Mouse (Mus musculus): Measurements from ENCODE around the gene Ppih. TPM values are rescaled to one million over a fixed set of nuclear protein-coding genes. Genes with fewer than 3 reads are reported as not detected.

Gene Ppih
- polyA plus RNA-seq, 1 experiment from 2014 or later = 88.6 TPM

DNA sequence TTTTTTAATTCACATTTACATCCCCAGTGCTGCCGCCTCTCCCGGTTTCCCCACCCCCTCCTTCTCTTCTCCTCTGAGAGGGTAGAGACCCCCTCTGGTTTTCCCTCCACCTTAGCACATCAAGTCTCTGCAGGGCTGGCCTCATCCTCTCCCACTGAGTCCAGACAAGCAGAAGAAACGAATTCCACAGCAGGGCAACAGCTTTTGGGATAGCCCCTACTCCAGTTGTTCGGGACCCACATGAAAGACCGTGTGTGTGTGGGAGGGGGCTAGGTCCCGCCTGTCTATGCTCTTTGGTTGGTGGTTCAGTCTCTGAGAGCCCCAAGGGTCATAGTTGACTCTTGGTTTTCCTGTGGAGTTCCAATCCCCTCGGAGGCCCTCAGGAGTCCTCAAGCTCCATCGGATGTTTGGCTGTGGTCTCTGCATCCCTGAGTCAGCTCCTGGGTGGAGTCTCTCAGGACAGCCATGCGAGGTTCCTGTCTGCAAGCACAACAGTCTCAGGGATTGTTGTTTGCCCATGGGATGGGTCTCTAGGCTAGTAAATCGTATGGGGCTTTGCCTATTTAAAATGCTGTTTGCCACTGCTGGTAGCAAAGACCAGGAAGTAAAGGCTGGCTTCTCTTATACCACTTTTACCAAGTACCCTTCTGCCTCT lies 677 bp upstream of the Ppih start:
- Histone ChIP-seq H3K4me3 (ENCODE audit: low read length) (peak overlapping the region; percentile 82), H3K4me2 (replicated peaks; ENCODE audit: low read depth, low read length) (peak overlapping the region; percentile 98), H3K27ac (ENCODE audit: low read length) (peak overlapping the region; percentile 67), H3K9ac (replicated peaks; ENCODE audit: low read length) (peak overlapping the region; percentile 64), H3K4me1 (ENCODE audit: insufficient read depth, low read length) (peaks cover 13% of the 10 kb centered on the region), H3K9me3 (ENCODE audit: low read length) (no peaks in the 10 kb centered on the region), H3K36me3 (ENCODE audit: insufficient read depth, low read length) (peaks cover 24% of the 10 kb centered on the region), H3K27me3 (ENCODE audit: insufficient read depth, low read length) (no peaks in the 10 kb centered on the region)
- ATAC-seq (ENCODE audit: low FRiP score, low TSS enrichment) = peak; percentile 69
- WGBS = 23% methylated on average over 10 of the region's 10 CpGs

DNA sequence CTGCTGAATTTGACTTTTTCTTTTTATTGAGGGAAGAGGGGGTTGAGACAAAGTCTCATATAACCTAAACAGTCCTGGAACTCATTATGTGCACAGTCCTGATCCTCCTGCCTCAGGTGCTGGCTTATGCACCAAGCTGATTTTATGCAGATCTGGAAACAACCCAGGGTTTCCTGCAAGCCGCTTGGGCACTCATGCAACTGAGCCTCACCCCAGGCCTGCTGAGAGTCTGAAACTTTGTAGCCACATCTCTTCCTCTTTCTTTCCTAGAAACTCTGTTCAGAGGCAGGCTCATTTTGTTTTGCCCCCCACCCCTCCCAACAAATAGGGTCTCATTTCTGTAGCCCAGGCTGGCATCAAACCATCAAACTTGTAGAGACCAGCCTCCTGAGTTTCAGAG lies 6.6 kb downstream of the Ppih start:
- Histone ChIP-seq H3K4me3 (ENCODE audit: low read length) (no peak overlapping the region), H3K4me1 (ENCODE audit: insufficient read depth, low read length) (no peaks in the 10 kb centered on the region), H3K9ac (replicated peaks; ENCODE audit: low read length) (no peak overlapping the region), H3K36me3 (ENCODE audit: insufficient read depth, low read length) (peaks cover 72% of the 10 kb centered on the region), H3K27me3 (ENCODE audit: insufficient read depth, low read length) (no peaks in the 10 kb centered on the region), H3K9me3 (ENCODE audit: low read length) (no peaks in the 10 kb centered on the region), H3K4me2 (replicated peaks; ENCODE audit: low read depth, low read length) (no peak overlapping the region), H3K27ac (ENCODE audit: low read length) (no peak overlapping the region)
- WGBS = 97% methylated on average over 1 of the region's 1 CpGs
- ATAC-seq (ENCODE audit: low FRiP score, low TSS enrichment) = no peak

DNA sequence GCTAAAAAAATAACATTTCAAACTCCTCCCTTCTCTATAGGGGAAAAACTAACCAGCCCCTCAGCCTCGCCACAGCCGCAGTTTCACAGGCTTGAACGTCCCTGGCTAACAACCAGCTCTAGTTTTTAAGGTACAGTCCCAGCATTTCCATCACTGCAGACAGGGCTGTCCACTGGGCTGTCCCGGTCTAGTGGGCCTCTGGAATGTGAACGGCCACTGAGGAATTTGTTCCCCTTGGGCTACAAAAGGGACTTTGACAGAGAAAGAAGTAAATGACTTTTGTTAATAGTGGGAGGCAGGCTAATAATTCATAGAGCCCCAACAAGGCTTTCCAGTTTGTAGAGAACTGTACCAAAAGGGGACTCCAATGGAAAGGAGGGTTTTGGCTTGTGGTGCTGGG lies 14.9 kb downstream of the Ppih start:
- 48% methylated on average over 5 of the region's 5 CpGs for WGBS
- ATAC-seq (ENCODE audit: low FRiP score, low TSS enrichment) = peak; percentile 94
- Histone ChIP-seq H3K9ac (replicated peaks; ENCODE audit: low read length) (no peak overlapping the region), H3K4me2 (replicated peaks; ENCODE audit: low read depth, low read length) (no peak overlapping the region), H3K27ac (ENCODE audit: low read length) (peak overlapping the region; percentile 68), H3K36me3 (ENCODE audit: insufficient read depth, low read length) (peaks cover 12% of the 10 kb centered on the region), H3K9me3 (ENCODE audit: low read length) (no peaks in the 10 kb centered on the region), H3K4me1 (ENCODE audit: insufficient read depth, low read length) (no peaks in the 10 kb centered on the region), H3K4me3 (ENCODE audit: low read length) (no peak overlapping the region), H3K27me3 (ENCODE audit: insufficient read depth, low read length) (no peaks in the 10 kb centered on the region)

DNA sequence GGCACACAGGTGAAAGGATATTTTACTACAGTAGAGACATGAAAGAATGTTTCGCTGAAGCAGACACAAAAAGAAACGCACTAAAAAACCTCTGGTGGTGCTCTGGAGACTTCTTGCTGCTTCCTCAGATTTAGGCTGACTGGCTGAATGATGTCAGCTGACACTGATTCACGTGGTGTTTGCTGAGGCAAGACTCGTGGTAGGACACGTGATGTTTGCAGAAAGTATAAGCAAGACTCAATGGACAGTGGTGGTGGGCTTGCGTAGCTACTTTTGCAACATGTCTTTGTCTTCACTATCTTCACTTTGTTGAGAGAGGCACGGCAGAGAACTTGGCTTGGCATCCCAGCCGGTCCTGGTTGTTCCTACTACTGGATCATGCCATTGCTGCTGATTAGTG lies 17.1 kb downstream of the Ppih start:
- Histone ChIP-seq H3K36me3 (ENCODE audit: insufficient read depth, low read length) (peaks cover 6% of the 10 kb centered on the region), H3K4me2 (replicated peaks; ENCODE audit: low read depth, low read length) (no peak overlapping the region), H3K27me3 (ENCODE audit: insufficient read depth, low read length) (no peaks in the 10 kb centered on the region), H3K4me3 (ENCODE audit: low read length) (no peak overlapping the region), H3K9me3 (ENCODE audit: low read length) (no peaks in the 10 kb centered on the region), H3K9ac (replicated peaks; ENCODE audit: low read length) (no peak overlapping the region), H3K27ac (ENCODE audit: low read length) (no peak overlapping the region), H3K4me1 (ENCODE audit: insufficient read depth, low read length) (no peaks in the 10 kb centered on the region)
- 90% methylated on average over 8 of the region's 8 CpGs for WGBS
- no peak for ATAC-seq (ENCODE audit: low FRiP score, low TSS enrichment)

DNA sequence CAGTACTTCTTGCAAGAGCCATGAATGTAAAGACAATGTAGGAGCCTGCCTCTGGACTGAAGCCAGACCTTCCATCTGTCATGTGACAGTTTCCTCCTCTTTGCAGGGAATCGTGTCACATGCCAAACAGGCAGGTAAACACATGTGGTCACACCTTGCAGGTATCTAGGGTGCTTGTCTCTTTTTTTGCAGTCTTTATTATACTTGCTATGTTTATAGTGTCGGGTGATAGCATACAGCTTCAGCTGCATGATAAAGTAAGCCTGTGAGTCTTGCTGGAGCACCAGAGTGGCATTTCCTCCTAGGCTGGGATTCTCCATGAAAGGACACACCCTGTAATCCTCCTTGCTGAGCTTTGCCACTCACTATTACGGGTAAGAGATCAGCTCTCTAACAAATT lies 18.6 kb downstream of the Ppih start:
- Histone ChIP-seq H3K36me3 (ENCODE audit: insufficient read depth, low read length) (no peaks in the 10 kb centered on the region), H3K9me3 (ENCODE audit: low read length) (no peaks in the 10 kb centered on the region), H3K4me2 (replicated peaks; ENCODE audit: low read depth, low read length) (no peak overlapping the region), H3K27me3 (ENCODE audit: insufficient read depth, low read length) (no peaks in the 10 kb centered on the region), H3K27ac (ENCODE audit: low read length) (no peak overlapping the region), H3K4me3 (ENCODE audit: low read length) (no peak overlapping the region), H3K4me1 (ENCODE audit: insufficient read depth, low read length) (no peaks in the 10 kb centered on the region), H3K9ac (replicated peaks; ENCODE audit: low read length) (no peak overlapping the region)
- WGBS = 90% methylated on average over 3 of the region's 3 CpGs
- no peak for ATAC-seq (ENCODE audit: low FRiP score, low TSS enrichment)

DNA sequence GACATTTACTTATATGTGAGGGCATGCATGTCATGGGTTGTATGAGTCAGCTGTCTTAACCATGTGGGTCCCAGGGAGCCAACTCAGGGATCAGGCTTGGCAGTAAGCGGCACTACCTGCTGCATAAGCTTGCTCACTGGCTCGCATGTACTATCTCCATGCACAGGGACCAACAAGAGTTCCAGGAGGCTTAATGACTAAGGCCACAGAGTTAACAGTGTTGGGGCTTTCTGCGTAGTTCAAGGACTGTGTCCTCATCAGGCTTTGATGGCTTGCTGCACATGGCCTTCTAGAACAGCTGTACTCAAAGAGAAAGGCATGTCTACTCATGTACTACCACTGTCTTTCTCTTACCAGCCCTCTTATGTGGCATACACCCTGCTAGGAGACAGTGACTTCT lies 19.6 kb downstream of the Ppih start:
- ATAC-seq (ENCODE audit: low FRiP score, low TSS enrichment) = no peak
- Histone ChIP-seq H3K4me3 (ENCODE audit: low read length) (no peak overlapping the region), H3K4me1 (ENCODE audit: insufficient read depth, low read length) (no peaks in the 10 kb centered on the region), H3K27ac (ENCODE audit: low read length) (no peak overlapping the region), H3K27me3 (ENCODE audit: insufficient read depth, low read length) (no peaks in the 10 kb centered on the region), H3K36me3 (ENCODE audit: insufficient read depth, low read length) (no peaks in the 10 kb centered on the region), H3K9ac (replicated peaks; ENCODE audit: low read length) (no peak overlapping the region), H3K9me3 (ENCODE audit: low read length) (no peaks in the 10 kb centered on the region), H3K4me2 (replicated peaks; ENCODE audit: low read depth, low read length) (no peak overlapping the region)
- 91% methylated on average over 3 of the region's 3 CpGs for WGBS

DNA sequence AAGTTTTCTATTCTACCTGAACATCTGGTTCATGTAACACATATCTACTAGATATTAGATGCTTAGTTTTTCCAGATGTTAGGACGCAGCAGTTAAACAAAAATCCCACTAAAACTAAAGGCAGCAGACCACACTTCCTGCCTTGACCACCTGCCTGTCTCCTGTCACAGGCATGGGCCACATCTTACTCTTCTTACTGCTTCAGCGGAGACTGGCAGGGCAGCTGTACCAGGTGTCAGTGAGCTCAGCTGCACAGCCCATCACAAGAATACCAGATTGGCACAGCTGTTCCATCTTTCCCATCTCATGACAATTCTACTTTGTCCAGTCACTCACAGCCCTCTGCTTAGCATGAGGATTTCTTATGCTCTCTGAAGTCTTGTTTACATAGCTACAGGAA lies 23.0 kb downstream of the Ppih start:
- Histone ChIP-seq H3K36me3 (ENCODE audit: insufficient read depth, low read length) (no peaks in the 10 kb centered on the region), H3K4me1 (ENCODE audit: insufficient read depth, low read length) (peaks cover 10% of the 10 kb centered on the region), H3K9ac (replicated peaks; ENCODE audit: low read length) (no peak overlapping the region), H3K27ac (ENCODE audit: low read length) (no peak overlapping the region), H3K9me3 (ENCODE audit: low read length) (no peaks in the 10 kb centered on the region), H3K27me3 (ENCODE audit: insufficient read depth, low read length) (no peaks in the 10 kb centered on the region), H3K4me2 (replicated peaks; ENCODE audit: low read depth, low read length) (no peak overlapping the region), H3K4me3 (ENCODE audit: low read length) (no peak overlapping the region)
- no peak for ATAC-seq (ENCODE audit: low FRiP score, low TSS enrichment)
- WGBS = 41% methylated on average over 2 of the region's 2 CpGs

DNA sequence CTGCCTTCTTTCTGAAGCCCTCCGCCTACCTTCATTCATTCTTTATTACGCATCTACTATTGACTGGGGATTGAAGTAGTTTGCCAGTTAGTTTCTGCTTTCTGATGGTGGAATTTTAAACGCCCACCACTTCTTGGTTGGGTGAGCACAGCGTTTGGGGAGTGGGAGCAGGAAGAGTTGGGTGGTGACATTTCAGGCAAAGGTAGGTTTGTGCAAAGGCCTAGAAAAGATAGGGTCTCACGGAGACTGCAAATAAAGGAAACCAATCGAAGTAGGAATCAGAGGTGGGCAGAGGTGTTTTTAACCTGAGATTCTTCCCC lies 25.3 kb downstream of the Ppih start:
- H3K27ac ChIP-seq (ENCODE audit: low read length) = peak overlapping the region; percentile 91
- no peaks in the 10 kb centered on the region for H3K27me3 ChIP-seq (ENCODE audit: insufficient read depth, low read length)
- 5% methylated on average over 6 of the region's 6 CpGs for WGBS
- H3K9ac ChIP-seq (replicated peaks; ENCODE audit: low read length) = peak overlapping the region; percentile 80
- peak overlapping the region; percentile 72 for H3K4me2 ChIP-seq (replicated peaks; ENCODE audit: low read depth, low read length)
- no peaks in the 10 kb centered on the region for H3K9me3 ChIP-seq (ENCODE audit: low read length)
- peaks cover 4% of the 10 kb centered on the region; the same call in 1 of the 2 replicates for H3K36me3 ChIP-seq (ENCODE audit: insufficient read depth, low read length)
- peak overlapping the region; percentile 99 for H3K4me3 ChIP-seq (ENCODE audit: low read length)
- peaks cover 24% of the 10 kb centered on the region for H3K4me1 ChIP-seq (ENCODE audit: insufficient read depth, low read length)
- ATAC-seq (ENCODE audit: low FRiP score, low TSS enrichment) = no peak

DNA sequence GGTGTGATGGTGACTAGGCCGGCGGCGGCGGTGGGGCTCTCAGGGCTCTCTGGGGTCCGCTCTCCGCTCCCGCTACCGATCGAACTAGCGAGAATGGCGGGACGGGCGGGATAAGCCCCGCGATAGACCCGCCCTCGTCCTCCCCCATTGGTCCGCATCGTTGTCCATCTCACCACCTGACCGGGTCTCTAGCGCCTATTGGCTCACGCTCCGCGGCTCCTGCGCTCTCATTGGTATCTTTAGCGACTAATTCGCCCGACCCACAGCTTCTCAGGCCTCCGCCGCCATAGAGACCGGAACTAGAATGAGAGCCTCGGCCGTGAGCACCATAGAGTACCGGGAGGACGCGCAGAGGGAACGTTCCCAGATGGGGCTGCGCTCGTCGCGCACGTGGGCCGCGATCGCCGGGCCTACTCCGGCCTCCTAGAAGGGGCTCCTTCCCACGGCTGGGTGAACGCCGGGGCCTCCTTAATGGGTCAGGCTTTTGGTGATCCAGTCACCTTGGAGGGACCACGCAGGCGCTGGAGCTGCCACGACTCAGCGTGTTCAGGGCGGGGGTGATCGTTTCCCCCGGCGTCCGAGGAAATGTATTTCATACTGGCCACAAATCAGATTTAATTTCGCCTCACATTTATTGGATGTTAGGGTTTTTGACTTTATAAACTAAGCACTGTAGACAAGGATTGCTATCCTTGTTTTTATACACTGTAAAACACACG lies 25.8 kb downstream of the Ppih start, which contains the start of gene Ybx1:
Ybx1 (minus strand) TSS at position 190 of the 719 bp plus-strand sequence.
- Histone ChIP-seq H3K36me3 (ENCODE audit: insufficient read depth, low read length) (peaks cover 4% of the 10 kb centered on the region; the same call in 1 of the 2 replicates), H3K27ac (ENCODE audit: low read length) (peak within 1 kb of the TSS; percentile 91), H3K9me3 (ENCODE audit: low read length) (no peaks in the 10 kb centered on the region), H3K4me1 (ENCODE audit: insufficient read depth, low read length) (peaks cover 27% of the 10 kb centered on the region), H3K27me3 (ENCODE audit: insufficient read depth, low read length) (no peaks in the 10 kb centered on the region), H3K9ac (replicated peaks; ENCODE audit: low read length) (peak within 1 kb of the TSS; percentile 94), H3K4me3 (ENCODE audit: low read length) (peak within 1 kb of the TSS; percentile 99), H3K4me2 (replicated peaks; ENCODE audit: low read depth, low read length) (peak within 1 kb of the TSS; percentile 87)
- WGBS = under 1% methylated on average over 51 of the region's 61 CpGs
- ATAC-seq (ENCODE audit: low FRiP score, low TSS enrichment) = peak; percentile 100

DNA sequence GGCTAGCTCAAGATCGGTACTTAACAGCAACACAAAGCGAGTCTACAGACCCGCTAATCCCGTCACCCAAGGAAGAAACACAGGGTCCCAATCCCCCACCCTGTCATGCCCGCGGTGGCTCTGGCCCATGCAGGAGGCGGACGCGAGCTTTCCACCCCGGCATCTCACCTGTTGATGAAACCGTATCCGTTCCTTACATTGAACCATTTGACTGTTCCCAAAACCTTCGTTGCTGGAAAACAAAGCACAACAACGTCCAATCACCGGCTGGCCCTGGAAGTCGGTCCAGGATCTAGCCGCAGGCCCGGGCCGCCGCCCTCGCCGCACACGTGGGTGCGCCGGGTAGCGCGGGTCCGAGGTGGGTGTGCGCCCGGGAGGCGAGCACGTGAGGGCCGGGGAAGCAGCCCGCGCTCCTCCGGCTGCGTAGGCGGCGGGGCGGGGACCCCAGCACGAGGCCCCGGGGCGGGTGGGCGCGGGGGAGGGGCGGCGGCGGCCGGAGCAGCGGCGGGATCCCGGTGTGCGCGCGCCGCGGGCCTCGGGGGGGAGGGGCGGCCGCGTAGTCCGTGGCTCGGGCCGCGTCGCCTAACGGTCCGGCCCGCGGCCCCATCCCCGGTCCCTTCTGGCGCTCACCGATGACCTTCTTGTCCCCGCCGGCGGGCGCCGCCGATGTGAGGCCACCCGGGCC lies 26.6 kb downstream of the Ppih start:
- WGBS = under 1% methylated on average over 62 of the region's 80 CpGs
- Histone ChIP-seq H3K27me3 (ENCODE audit: insufficient read depth, low read length) (no peaks in the 10 kb centered on the region), H3K4me2 (replicated peaks; ENCODE audit: low read depth, low read length) (peak overlapping the region; percentile 87), H3K4me3 (ENCODE audit: low read length) (peak overlapping the region; percentile 99), H3K36me3 (ENCODE audit: insufficient read depth, low read length) (peaks cover 4% of the 10 kb centered on the region; the same call in 1 of the 2 replicates), H3K9me3 (ENCODE audit: low read length) (no peaks in the 10 kb centered on the region), H3K9ac (replicated peaks; ENCODE audit: low read length) (peak overlapping the region; percentile 94), H3K27ac (ENCODE audit: low read length) (peak overlapping the region; percentile 82), H3K4me1 (ENCODE audit: insufficient read depth, low read length) (peaks cover 32% of the 10 kb centered on the region)
- ATAC-seq (ENCODE audit: low FRiP score, low TSS enrichment) = peak; percentile 36; the same call in 1 of the 2 replicates

All from kidney, embryonic 16.5 days (tissue).